Mouse (Mus musculus) heart, embryonic 15.5 days (tissue): ENCODE data around the gene Sh3pxd2b. TPM values are rescaled to one million over a fixed set of nuclear protein-coding genes. Genes with fewer than 3 reads are reported as not detected.

Source experiments
- ATAC-seq: fragments of 200-750 bp; cut with Nextera tagmentation; replicated peaks from 2 replicates; pipeline ENCODE4 v1.8.0; 2017; ENCODE audit warnings: low read depth, moderate TSS enrichment; ENCODE audit not compliant: insufficient number of reproducible peaks, insufficient read depth, low FRiP score
- H3K27ac ChIP-seq: fragments of 300-500 bp; sonication (generic); 2 replicates; pipeline ENCODE4 v1.5.1; 2015; ENCODE audit warnings: mild to moderate bottlenecking, inconsistent platforms
- H3K27me3 ChIP-seq: fragments of 300-500 bp; sonication (generic); 2 replicates; pipeline ENCODE4 v1.6.1; 2015; ENCODE audit warnings: inconsistent platforms
- H3K36me3 ChIP-seq: fragments of 300-500 bp; sonication (generic); 2 replicates; pipeline ENCODE4 v1.6.1; 2015; ENCODE audit warnings: mild to moderate bottlenecking, inconsistent platforms
- H3K4me1 ChIP-seq: fragments of 300-500 bp; sonication (generic); replicated peaks from 2 replicates; pipeline ENCODE4 v1.6.1; 2015; ENCODE audit warnings: inconsistent platforms
- H3K4me2 ChIP-seq: fragments of 300-500 bp; sonication (generic); 2 replicates; pipeline ENCODE4 v1.6.1; 2015; ENCODE audit warnings: inconsistent platforms, mild to moderate bottlenecking, moderate library complexity
- H3K4me3 ChIP-seq: fragments of 300-500 bp; sonication (generic); 2 replicates; pipeline ENCODE4 v1.5.1; 2015; ENCODE audit warnings: mild to moderate bottlenecking, inconsistent platforms
- H3K9ac ChIP-seq: fragments of 300-500 bp; sonication (generic); 2 replicates; pipeline ENCODE4 v1.6.1; 2015; ENCODE audit warnings: mild to moderate bottlenecking, inconsistent platforms
- H3K9me3 ChIP-seq: fragments of 300-500 bp; sonication (generic); replicated peaks from 2 replicates; pipeline ENCODE4 v1.6.1; 2016; ENCODE audit warnings: inconsistent platforms
- WGBS: fragments of 180-500 bp; shearing (Covaris S2); methylation state at CpG from one replicate; pipeline ENCODE4 v1.1.7; 2015; ENCODE audit warnings: mixed read lengths; 5-methylcytosine and 5-hydroxymethylcytosine counted together
- polyA plus RNA-seq: library from polyadenylated mRNA; unstranded; fragments of >200 nt; fragmentation: Nextera tagmentation; extraction: Ambion mirVana; gene quantifications from 2 replicates; pipeline ENCODE4 v1.2.1, GENCODE M21; 2015

Gene Sh3pxd2b
- polyA plus RNA-seq, 1 experiment from 2014 or later: 9.3 TPM

DNA sequence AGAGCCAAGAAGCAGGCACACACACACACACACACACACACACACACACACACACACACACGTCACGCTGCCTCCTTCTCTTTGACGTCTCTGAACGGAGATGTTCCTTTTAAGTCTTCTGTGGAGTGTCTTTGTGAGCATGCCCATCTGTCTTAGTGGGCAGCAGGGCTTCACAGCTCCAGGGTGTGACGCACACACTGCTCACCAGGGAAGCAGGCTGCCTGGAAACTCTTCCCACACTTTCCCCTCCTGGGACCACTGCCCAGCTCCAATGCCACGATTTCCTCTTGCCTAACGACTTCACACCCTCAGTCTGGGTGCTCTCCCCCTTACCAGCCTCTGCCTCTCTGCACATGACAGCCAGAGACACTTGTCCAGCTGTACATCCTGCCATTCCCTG lies 55.1 kb downstream of the Sh3pxd2b start:
- H3K4me1 ChIP-seq: peaks cover 20% of the 10 kb centered on the region
- H3K4me2 ChIP-seq: no peak overlapping the region
- H3K4me3 ChIP-seq: no peak overlapping the region
- no peak overlapping the region for H3K27ac ChIP-seq
- ATAC-seq: no peak
- H3K9me3 ChIP-seq: no peaks in the 10 kb centered on the region
- H3K9ac ChIP-seq: no peak overlapping the region
- no peaks in the 10 kb centered on the region for H3K36me3 ChIP-seq
- no peaks in the 10 kb centered on the region for H3K27me3 ChIP-seq
- 62% methylated on average over 7 of the region's 7 CpGs for WGBS

DNA sequence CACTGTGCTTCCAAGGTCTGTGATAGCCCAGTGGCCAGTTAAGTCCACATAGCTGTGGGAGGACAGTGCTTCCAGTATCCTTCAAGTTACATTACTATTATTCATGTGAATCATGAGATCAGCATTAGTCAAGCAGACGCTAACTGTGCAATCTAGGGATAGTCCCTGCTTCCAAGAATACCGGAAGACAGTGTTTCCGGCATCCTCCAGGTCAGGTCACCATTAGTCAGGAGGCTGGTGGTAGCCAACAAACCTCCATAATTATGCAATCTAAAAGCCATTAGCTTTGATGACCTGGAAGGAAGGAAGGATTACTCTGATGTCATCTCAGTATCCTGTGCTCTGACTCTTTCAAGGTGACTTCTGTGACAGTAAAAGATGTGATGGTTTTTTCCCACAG lies 57.1 kb downstream of the Sh3pxd2b start:
- ATAC-seq: no peak
- H3K9me3 ChIP-seq: no peaks in the 10 kb centered on the region
- H3K4me3 ChIP-seq: no peak overlapping the region
- H3K9ac ChIP-seq: no peak overlapping the region
- peaks cover 14% of the 10 kb centered on the region for H3K4me1 ChIP-seq
- H3K36me3 ChIP-seq: no peaks in the 10 kb centered on the region
- H3K27ac ChIP-seq: no peak overlapping the region
- no peaks in the 10 kb centered on the region for H3K27me3 ChIP-seq
- 79% methylated on average over 3 of the region's 3 CpGs for WGBS
- no peak overlapping the region for H3K4me2 ChIP-seq

DNA sequence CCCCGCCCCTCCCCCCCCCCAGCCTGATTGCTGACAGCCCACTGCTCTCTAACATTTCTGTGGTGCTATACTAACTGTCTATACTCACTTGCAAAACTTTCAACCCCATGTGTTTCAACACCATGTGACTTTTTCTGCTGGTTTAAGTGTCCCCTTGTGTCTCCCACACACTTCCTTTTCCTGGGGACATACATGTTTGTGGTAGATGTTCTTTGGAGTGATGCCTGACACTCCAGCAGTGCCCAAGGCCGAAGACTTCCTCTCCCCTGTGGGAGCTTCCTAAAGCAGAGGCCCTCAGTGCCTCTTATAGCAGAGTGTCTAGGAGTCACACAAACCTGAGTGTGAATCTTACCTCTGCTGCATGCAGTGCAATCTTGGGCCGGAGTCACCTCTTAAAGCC lies 60.2 kb downstream of the Sh3pxd2b start:
- ATAC-seq: no peak; the same call in 1 of the 2 replicates
- H3K27ac ChIP-seq: no peak overlapping the region
- peaks cover 14% of the 10 kb centered on the region for H3K4me1 ChIP-seq
- no peaks in the 10 kb centered on the region for H3K9me3 ChIP-seq
- no peak overlapping the region for H3K4me3 ChIP-seq
- no peaks in the 10 kb centered on the region for H3K27me3 ChIP-seq
- 0 out of 2 replicates have a peak, but pooled peaks cover 3% of the 10 kb centered on the region for H3K36me3 ChIP-seq
- no peak overlapping the region for H3K4me2 ChIP-seq
- H3K9ac ChIP-seq: no peak overlapping the region
- 64% methylated on average over 3 of the region's 3 CpGs for WGBS

DNA sequence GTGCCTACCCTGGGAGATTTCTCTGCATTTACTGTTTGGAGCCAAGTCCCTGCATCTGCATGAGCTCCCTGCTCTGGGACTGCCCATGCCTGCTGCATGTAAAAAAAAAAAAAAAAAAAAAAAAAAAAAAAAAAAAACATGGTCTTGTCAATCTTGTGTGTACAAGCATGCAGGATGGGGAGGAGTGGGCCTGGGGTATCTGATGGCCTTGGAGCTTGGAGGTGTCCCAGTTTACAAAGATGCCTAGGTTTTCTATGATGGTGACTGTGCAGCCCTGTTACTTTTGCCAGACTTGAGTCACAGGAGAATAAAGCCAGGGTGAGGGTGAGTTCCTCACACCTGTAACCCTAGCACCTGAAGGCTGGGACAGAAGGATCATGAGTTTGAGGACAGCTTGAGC lies 61.4 kb downstream of the Sh3pxd2b start:
- no peak overlapping the region for H3K4me3 ChIP-seq
- H3K4me1 ChIP-seq: peaks cover 14% of the 10 kb centered on the region
- H3K27me3 ChIP-seq: no peaks in the 10 kb centered on the region
- no peak overlapping the region for H3K27ac ChIP-seq
- no peaks in the 10 kb centered on the region for H3K9me3 ChIP-seq
- H3K4me2 ChIP-seq: no peak overlapping the region
- no peak for ATAC-seq
- 0 out of 2 replicates have a peak, but pooled peaks cover 3% of the 10 kb centered on the region for H3K36me3 ChIP-seq
- H3K9ac ChIP-seq: no peak overlapping the region

DNA sequence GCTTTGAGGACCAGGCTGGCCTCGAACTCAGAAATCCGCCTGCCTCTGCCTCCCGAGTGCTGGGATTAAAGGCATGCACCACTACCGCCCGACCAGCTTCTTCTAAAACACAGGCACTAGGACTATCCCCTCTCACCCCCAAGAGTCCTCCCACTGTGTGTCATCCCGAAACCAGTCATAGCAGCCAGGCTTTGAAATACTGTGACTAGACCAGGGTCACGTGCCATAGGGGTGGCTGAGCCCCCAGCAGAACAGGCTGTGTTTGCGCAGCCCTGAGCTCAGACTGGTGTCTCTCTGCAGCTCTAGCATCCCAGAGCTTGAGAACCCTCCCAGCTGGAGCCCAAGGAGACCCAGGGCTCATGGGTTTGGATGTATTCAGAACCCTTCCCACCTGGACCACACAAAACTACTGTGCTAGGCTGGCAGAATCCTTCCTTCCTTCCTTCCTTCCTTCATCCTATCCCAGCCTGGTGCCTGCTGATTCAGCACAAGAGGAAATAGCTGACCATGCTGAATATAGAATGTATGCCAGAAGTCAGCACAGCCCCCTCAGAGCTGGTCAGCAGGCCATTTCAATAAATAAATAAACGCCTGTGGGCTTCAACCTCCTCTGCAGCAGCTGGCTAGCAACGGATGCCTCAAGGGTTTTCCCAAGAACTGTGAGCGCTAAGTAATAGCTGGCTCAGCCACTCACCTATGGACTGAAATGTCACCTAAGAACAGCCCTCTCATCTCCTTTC lies 62.4 kb downstream of the Sh3pxd2b start:
- no peak overlapping the region for H3K4me3 ChIP-seq
- peaks cover 14% of the 10 kb centered on the region for H3K4me1 ChIP-seq
- no peak overlapping the region for H3K4me2 ChIP-seq
- no peak for ATAC-seq
- H3K9me3 ChIP-seq: no peaks in the 10 kb centered on the region
- no peak overlapping the region for H3K27ac ChIP-seq
- WGBS: 81% methylated on average over 11 of the region's 11 CpGs
- H3K9ac ChIP-seq: no peak overlapping the region
- 0 out of 2 replicates have a peak, but pooled peaks cover 3% of the 10 kb centered on the region for H3K36me3 ChIP-seq
- H3K27me3 ChIP-seq: no peaks in the 10 kb centered on the region

DNA sequence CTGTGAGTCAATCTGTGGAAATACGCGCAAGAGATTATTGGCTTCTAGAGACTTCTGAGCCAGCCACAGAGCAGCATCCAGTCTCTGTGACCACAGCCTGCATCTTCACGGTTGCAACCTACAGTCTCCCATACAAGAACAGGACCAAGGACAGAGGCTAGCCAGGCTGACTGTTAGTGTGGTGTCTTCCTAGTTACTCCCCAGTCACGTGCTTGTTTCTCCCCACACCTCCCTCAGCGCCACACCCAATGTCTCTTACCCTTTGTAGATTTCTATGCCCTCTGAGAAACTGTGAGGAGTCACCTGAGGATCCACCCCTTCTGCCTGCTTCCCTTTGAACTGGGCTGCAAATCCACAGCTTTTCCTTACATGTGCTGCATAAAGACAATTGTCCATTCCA lies 72.4 kb downstream of the Sh3pxd2b start:
- Histone ChIP-seq H3K4me1 (no peaks in the 10 kb centered on the region), H3K36me3 (0 out of 2 replicates have a peak, but pooled peaks cover 17% of the 10 kb centered on the region)

DNA sequence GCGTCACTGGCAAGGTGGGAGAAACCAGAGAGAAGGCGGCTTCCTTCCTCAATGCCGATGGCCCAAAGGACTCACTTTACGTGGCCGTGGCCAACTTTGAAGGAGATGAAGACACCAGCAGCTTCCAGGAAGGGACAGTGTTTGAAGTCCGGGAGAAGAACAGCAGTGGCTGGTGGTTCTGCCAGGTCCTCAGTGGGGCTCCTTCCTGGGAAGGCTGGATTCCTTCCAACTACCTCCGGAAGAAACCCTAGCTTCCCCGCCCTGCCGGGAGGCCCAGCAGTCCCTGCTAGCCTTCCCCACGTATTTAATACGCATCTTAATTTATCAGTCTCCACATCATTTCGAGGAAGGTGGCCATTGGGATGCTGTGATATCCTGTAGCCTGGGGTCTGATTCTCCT lies 75.7 kb downstream of the Sh3pxd2b start:
- Histone ChIP-seq H3K9ac (no peak overlapping the region), H3K9me3 (no peaks in the 10 kb centered on the region), H3K27me3 (no peaks in the 10 kb centered on the region), H3K4me3 (no peak overlapping the region), H3K36me3 (0 out of 2 replicates have a peak, but pooled peaks cover 6% of the 10 kb centered on the region), H3K4me2 (no peak overlapping the region), H3K4me1 (no peaks in the 10 kb centered on the region), H3K27ac (no peak overlapping the region)
- WGBS: 64% methylated on average over 12 of the region's 12 CpGs
- no peak for ATAC-seq

More for the DNA sequence above, 72.4 kb downstream of the Sh3pxd2b start:
- no peak overlapping the region for H3K27ac ChIP-seq
- H3K4me3 ChIP-seq: no peak overlapping the region
- H3K27me3 ChIP-seq: no peaks in the 10 kb centered on the region
- ATAC-seq: no peak
- WGBS: 66% methylated on average over 5 of the region's 5 CpGs
- no peak overlapping the region for H3K4me2 ChIP-seq
- no peak overlapping the region for H3K9ac ChIP-seq
- H3K9me3 ChIP-seq: no peaks in the 10 kb centered on the region

DNA sequence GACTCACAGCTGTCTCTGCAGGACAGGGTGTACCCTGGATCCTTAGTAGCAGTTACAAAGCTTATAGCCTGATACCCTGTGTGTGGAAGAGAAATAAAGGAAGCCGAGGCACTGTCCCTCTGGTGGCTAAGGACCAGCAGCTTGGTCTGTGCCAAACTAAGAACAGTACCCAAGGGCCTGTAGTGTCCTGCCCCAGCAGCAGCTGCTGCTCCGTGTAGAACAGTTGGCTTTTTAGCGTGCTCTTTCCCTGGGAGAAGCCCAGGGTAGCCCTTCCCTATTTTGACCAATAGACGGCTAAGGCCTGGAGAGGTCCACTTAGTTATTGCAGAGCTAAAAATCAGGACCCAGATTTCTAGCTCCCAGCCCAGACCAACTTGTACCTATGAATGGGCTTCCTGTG lies 77.0 kb downstream of the Sh3pxd2b start:
- no peaks in the 10 kb centered on the region for H3K4me1 ChIP-seq
- H3K9ac ChIP-seq: no peak overlapping the region
- H3K27ac ChIP-seq: no peak overlapping the region
- H3K36me3 ChIP-seq: 0 out of 2 replicates have a peak, but pooled peaks cover 6% of the 10 kb centered on the region
- no peaks in the 10 kb centered on the region for H3K27me3 ChIP-seq
- no peak overlapping the region for H3K4me2 ChIP-seq
- WGBS: 76% methylated on average over 4 of the region's 4 CpGs
- no peak for ATAC-seq
- no peaks in the 10 kb centered on the region for H3K9me3 ChIP-seq
- no peak overlapping the region for H3K4me3 ChIP-seq

DNA sequence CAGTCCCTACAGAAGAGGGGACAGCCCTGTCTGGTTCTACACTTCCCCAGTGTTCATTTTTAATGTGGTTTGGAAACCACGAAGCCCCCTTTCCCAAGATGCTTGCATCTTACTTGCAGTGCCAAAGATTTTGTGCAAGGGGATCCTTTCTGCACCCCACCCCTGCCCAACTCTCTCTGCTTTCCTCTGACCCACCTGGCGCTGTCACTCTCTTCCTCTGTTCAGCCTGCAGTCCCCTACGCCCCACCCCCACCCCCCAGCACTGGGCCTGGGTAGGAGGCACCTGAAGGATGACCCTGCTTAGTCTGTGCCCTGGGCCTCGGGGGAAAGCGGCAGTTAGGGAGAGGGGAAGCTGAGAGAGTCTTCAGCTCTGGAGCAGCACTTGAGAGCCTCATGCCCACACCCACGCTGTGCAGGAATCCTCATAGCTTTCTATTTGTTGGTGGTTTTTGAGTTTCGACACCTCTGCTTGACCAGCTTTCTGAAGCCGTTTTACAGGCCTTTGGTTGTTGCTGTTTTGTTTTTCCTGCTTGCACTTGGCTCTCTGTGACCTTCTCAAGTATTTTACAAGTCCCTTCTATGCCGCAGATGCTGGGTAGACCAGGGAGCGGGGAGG lies 77.5 kb downstream of the Sh3pxd2b start:
- 68% methylated on average over 10 of the region's 10 CpGs for WGBS
- Histone ChIP-seq H3K9me3 (no peaks in the 10 kb centered on the region), H3K36me3 (0 out of 2 replicates have a peak, but pooled peaks cover 6% of the 10 kb centered on the region), H3K27me3 (no peaks in the 10 kb centered on the region), H3K4me2 (no peak overlapping the region), H3K4me1 (no peaks in the 10 kb centered on the region), H3K9ac (no peak overlapping the region), H3K27ac (no peak overlapping the region), H3K4me3 (no peak overlapping the region)
- no peak for ATAC-seq

DNA sequence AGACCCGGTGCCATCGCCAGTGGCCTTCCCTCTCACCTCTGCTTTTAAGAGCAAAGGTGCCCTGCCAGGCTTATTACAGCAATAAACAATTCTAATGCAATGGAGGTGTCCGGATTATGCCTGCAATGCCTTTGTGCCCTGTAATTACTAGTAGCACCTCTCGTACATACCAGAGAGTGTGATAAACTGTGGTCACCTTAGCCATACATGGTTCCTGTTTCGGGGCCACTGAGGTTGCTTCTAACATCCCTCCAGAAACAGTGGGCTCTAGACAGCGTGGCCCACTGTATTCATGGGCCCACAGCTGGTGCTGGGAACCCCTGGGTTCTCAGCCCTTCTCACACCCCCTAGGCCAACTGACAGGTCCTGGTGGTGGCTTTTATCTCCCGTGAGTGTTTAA lies 79.9 kb downstream of the Sh3pxd2b start:
- no peak for ATAC-seq
- H3K27ac ChIP-seq: no peak overlapping the region
- H3K4me2 ChIP-seq: no peak overlapping the region
- H3K27me3 ChIP-seq: no peaks in the 10 kb centered on the region
- WGBS: 79% methylated on average over 7 of the region's 7 CpGs
- H3K9me3 ChIP-seq: no peaks in the 10 kb centered on the region
- H3K36me3 ChIP-seq: no peaks in the 10 kb centered on the region
- H3K4me1 ChIP-seq: no peaks in the 10 kb centered on the region
- H3K4me3 ChIP-seq: no peak overlapping the region
- no peak overlapping the region for H3K9ac ChIP-seq

DNA sequence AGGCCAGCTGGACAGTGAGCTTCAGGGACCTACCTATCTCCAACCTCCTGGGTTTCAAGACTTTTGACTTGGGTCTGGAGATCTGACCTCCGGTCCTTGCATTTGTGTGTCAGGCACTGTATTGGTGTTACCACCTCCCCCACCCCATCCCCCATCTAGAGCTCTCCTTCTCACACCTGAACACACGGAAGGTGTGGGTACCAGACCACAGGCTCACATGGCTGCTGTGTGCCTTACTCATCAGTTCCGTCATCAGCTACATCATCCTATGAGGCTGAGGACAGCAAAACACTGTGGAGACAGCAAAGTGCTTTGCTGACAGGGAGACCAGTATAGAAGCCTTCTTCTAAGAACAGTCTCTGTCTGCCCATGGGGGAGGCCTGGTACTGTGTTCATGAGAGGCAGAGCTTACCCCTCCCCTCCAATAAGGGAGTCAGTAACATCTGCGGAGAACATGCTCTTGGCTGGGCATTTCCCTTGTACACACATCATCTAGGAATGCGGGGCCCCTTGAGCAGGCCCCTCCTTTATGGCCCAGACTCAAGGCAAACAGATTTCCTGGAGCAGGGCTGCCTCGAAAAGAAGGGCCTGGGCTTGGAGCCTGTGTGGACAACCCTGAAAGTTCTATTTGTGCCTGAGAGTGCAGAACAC lies 87.9 kb downstream of the Sh3pxd2b start:
- Histone ChIP-seq H3K9me3 (no peaks in the 10 kb centered on the region), H3K9ac (no peak overlapping the region), H3K4me1 (peaks cover 12% of the 10 kb centered on the region), H3K4me3 (no peak overlapping the region), H3K36me3 (no peaks in the 10 kb centered on the region), H3K27ac (peak overlapping the region; percentile 56), H3K27me3 (no peaks in the 10 kb centered on the region), H3K4me2 (no peak overlapping the region)
- WGBS: 41% methylated on average over 6 of the region's 6 CpGs
- ATAC-seq: peak; percentile 93
